Mouse (Mus musculus) CH12.LX (cell line): ENCODE data around the gene Flad1.

Experiments used
- CTCF ChIP-seq, 2 experiments: IDR thresholded peaks in 1 of 2; conservative IDR thresholded peaks in 1 of 2; 2 replicates each; pipeline ENCODE4 v1.5.1; 2011 to 2012; ENCODE audit warnings: low read depth in 2 of 2, low read length in 2 of 2, improper control_type of control experiment in 1 of 2, inconsistent platforms in 1 of 2, mild to moderate bottlenecking in 1 of 2, moderate library complexity in 1 of 2
- MAFK ChIP-seq: IDR thresholded peaks from 2 replicates; pipeline ENCODE4 v1.6.1; 2011; ENCODE audit warnings: low read length, improper control_type of control experiment; ENCODE audit not compliant: insufficient replicate concordance
- NRF1 ChIP-seq: IDR thresholded peaks from 2 replicates; pipeline ENCODE4 v1.6.1; 2014; ENCODE audit warnings: low read depth, mild to moderate bottlenecking, inconsistent platforms, low read length, improper control_type of control experiment, moderate library complexity
- POLR2A ChIP-seq: IDR thresholded peaks from 2 replicates; pipeline ENCODE4 v1.6.1; 2011; ENCODE audit warnings: low read depth, mild to moderate bottlenecking, improper control_type of control experiment, low read length
- RAD21 ChIP-seq: IDR thresholded peaks from 2 replicates; pipeline ENCODE4 v1.6.1; 2011; ENCODE audit warnings: low read depth, mild to moderate bottlenecking, low read length, improper control_type of control experiment, moderate library complexity
- RCOR1 ChIP-seq: conservative IDR thresholded peaks from 2 replicates; pipeline ENCODE4 v1.6.1; 2012; ENCODE audit warnings: low read depth, mild to moderate bottlenecking, inconsistent platforms, low read length, improper control_type of control experiment
- USF1 ChIP-seq: IDR thresholded peaks from 2 replicates; pipeline ENCODE4 v1.6.1; 2014; ENCODE audit warnings: low read depth, mild to moderate bottlenecking, inconsistent platforms, low read length, improper control_type of control experiment
- ZMIZ1 ChIP-seq: IDR thresholded peaks from 2 replicates; pipeline ENCODE4 v1.6.1; 2012; ENCODE audit warnings: low read depth, mild to moderate bottlenecking, inconsistent platforms, low read length, improper control_type of control experiment

- no peak for TF ChIP-seq POLR2A
- TF ChIP-seq RAD21: no peak
- TF ChIP-seq NRF1: no peak
- TF ChIP-seq USF1: no peak
- no peak for TF ChIP-seq CTCF (conservative IDR thresholded peaks at IDR 0.05 in 1 of 2, IDR thresholded peaks at IDR 0.05 in 1 of 2; ENCODE audit: low read depth in 2 of 2, low read length in 2 of 2)
- no peak for TF ChIP-seq MAFK
- TF ChIP-seq RCOR1: no peak
- no peak for TF ChIP-seq ZMIZ1
Measured at GRCm38 (mm10) chr3:89421810-89422473, 10.3 kb upstream of the Flad1 start.
